Mouse (Mus musculus): ENCODE data around the gene Pygo1.

GRCm38 (mm10) chr9:72911381-72911780, 14.1 kb upstream of the Pygo1 start:
- TF ChIP-seq EP300 (IDR thresholded peaks at IDR 0.05; ENCODE audit: insufficient read depth, low read depth, low read length) = no peak
- TF ChIP-seq CTCF (IDR thresholded peaks at IDR 0.05) = no peak
